Comparison of ENCODE assay signal across 8 mouse cellular contexts in the genomic region with DNA sequence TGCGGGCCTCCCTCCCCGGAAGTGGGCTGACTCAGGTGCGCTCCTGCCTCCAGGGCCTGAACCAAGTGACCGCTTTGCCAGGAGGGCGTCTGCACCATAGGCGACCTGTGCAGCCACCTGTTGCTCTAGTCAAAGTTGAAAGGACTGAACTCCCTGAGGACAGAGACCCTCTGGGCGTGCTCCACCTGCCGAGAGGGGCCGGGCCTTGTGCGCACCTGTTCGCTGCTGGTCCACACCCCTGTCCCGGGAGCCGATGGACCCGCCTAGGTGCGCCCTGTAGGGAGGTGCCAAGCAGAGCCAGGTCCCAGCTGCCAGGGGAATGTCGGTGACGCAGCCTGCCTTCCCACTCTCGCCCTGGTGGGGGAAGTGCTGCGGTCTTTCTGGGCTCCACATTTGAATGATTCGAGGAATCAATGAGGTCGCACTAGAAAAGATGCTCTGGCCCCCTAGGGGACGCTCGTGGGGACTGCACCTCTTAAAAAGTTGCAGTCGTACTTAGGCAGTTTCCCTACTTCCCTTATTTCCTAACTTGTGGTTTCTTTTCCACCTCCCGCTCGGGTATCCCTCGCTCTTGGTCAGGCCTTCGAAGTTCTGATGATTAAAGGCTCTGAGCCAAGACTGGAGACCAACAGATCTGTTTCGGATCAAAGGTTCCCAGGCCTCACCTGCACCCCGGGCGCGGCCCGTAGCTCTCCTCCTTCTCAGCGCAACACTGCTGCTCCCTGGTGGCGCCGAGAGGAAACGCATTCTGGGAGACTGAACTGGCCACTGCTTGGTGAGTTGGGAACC. TPM values are rescaled to one million over a fixed set of nuclear protein-coding genes. Genes with fewer than 3 reads are reported as not detected.
A peak's percentile ranks its signal among the peaks of the same experiment; 100 is the strongest.
DNase-seq lines count a peak whose midpoint lies in the region; ATAC-seq and TF ChIP-seq lines count a peak whose summit lies in the region.

A gene (plus strand): TSS at position 290 of the 789 bp plus-strand sequence.

- peaks cover 7% of the 10 kb centered on the region for H3K4me1 ChIP-seq in erythroblast, embryonic 14.5 days (ENCODE audit: control insufficient read depth)
- peaks cover 10% of the 10 kb centered on the region for H3K4me1 ChIP-seq in heart, embryonic 12.5 days (replicated peaks)
- peaks cover 16% of the 10 kb centered on the region for H3K4me1 ChIP-seq in kidney, embryonic 16.5 days (ENCODE audit: insufficient read depth, low read length)
- H3K4me1 ChIP-seq in liver, embryonic 16.5 days (ENCODE audit: control insufficient read depth, low read depth, low read length): peaks cover 2% of the 10 kb centered on the region; the same call in 1 of the 2 replicates
- peaks cover 10% of the 10 kb centered on the region for H3K4me1 ChIP-seq in neural tube, embryonic 12.5 days
- H3K4me1 ChIP-seq in testis, adult 2 months (ENCODE audit: control insufficient read depth, insufficient read depth, low read length): peaks cover 16% of the 10 kb centered on the region

- H3K27me3 ChIP-seq in erythroblast, embryonic 14.5 days (ENCODE audit: control insufficient read depth): peaks cover 23% of the 10 kb centered on the region
- H3K27me3 ChIP-seq in heart, embryonic 12.5 days (replicated peaks): peaks cover 22% of the 10 kb centered on the region
- peaks cover 8% of the 10 kb centered on the region; the same call in 1 of the 2 replicates for H3K27me3 ChIP-seq in kidney, embryonic 16.5 days (ENCODE audit: insufficient read depth, low read length)
- peaks cover 20% of the 10 kb centered on the region for H3K27me3 ChIP-seq in liver, embryonic 16.5 days (ENCODE audit: control insufficient read depth, insufficient read depth, low read depth, low read length)
- H3K27me3 ChIP-seq in neural tube, embryonic 12.5 days (replicated peaks): peaks cover 17% of the 10 kb centered on the region
- H3K27me3 ChIP-seq in testis, adult 2 months (ENCODE audit: control insufficient read depth, insufficient read depth, low read length): no peaks in the 10 kb centered on the region

- peak within 1 kb of the TSS; percentile 55 for H3K4me3 ChIP-seq in erythroblast, embryonic 14.5 days (replicated peaks)
- H3K4me3 ChIP-seq in heart, embryonic 12.5 days: peak within 1 kb of the TSS; percentile 50
- peak within 1 kb of the TSS; percentile 62 for H3K4me3 ChIP-seq in kidney, embryonic 16.5 days (ENCODE audit: low read length)
- peak within 1 kb of the TSS; percentile 52 for H3K4me3 ChIP-seq in liver, embryonic 16.5 days (ENCODE audit: low read depth, low read length)
- peak within 1 kb of the TSS; percentile 33 for H3K4me3 ChIP-seq in neural tube, embryonic 12.5 days
- peak within 1 kb of the TSS; percentile 83 for H3K4me3 ChIP-seq in testis, adult 2 months (ENCODE audit: control insufficient read depth, low read depth, low read length)

- peak; percentile 36 for DNase-seq in brain, embryonic 18.5 days (ENCODE audit: low read depth, low spot score)

- no peak within 1 kb of the TSS for H3K27ac ChIP-seq in heart, embryonic 12.5 days (ENCODE audit: poor library complexity, severe bottlenecking)
- H3K27ac ChIP-seq in kidney, embryonic 16.5 days (ENCODE audit: low read length): peak within 1 kb of the TSS; percentile 96
- H3K27ac ChIP-seq in liver, embryonic 16.5 days (ENCODE audit: low read length): peak within 1 kb of the TSS; percentile 76
- no peak within 1 kb of the TSS for H3K27ac ChIP-seq in neural tube, embryonic 12.5 days
- H3K27ac ChIP-seq in testis, adult 2 months (ENCODE audit: control insufficient read depth, insufficient read depth, low read depth, low read length): peak within 1 kb of the TSS; percentile 71

- no peak for TF ChIP-seq POLR2A in testis, adult 2 months (IDR thresholded peaks at IDR 0.05; ENCODE audit: control insufficient read depth, low read depth, low read length)

- H3K9ac ChIP-seq in heart, embryonic 12.5 days: peak within 1 kb of the TSS; percentile 64
- peak within 1 kb of the TSS; percentile 72 for H3K9ac ChIP-seq in kidney, embryonic 16.5 days (replicated peaks; ENCODE audit: low read length)
- H3K9ac ChIP-seq in liver, embryonic 16.5 days (ENCODE audit: low read depth, low read length): peak within 1 kb of the TSS; percentile 36
- H3K9ac ChIP-seq in neural tube, embryonic 12.5 days: peak within 1 kb of the TSS; percentile 42

- peak within 1 kb of the TSS; percentile 79 for H3K4me2 ChIP-seq in heart, embryonic 12.5 days
- H3K4me2 ChIP-seq in kidney, embryonic 16.5 days (replicated peaks; ENCODE audit: low read depth, low read length): peak within 1 kb of the TSS; percentile 64
- peak within 1 kb of the TSS; percentile 56 for H3K4me2 ChIP-seq in liver, embryonic 16.5 days (ENCODE audit: low read depth, low read length)
- peak within 1 kb of the TSS; percentile 65 for H3K4me2 ChIP-seq in neural tube, embryonic 12.5 days (replicated peaks)

- peak; percentile 86 for TF ChIP-seq CTCF in testis, adult 2 months (IDR thresholded peaks at IDR 0.05; ENCODE audit: control insufficient read depth, insufficient read depth, insufficient replicate concordance, low read depth, low read length)

- no peaks in the 10 kb centered on the region; the same call in 1 of the 2 replicates for H3K9me3 ChIP-seq in erythroblast, embryonic 14.5 days (ENCODE audit: control insufficient read depth, low read length)
- no peaks in the 10 kb centered on the region for H3K9me3 ChIP-seq in heart, embryonic 12.5 days (replicated peaks)
- H3K9me3 ChIP-seq in kidney, embryonic 16.5 days (ENCODE audit: low read length): no peaks in the 10 kb centered on the region
- no peaks in the 10 kb centered on the region for H3K9me3 ChIP-seq in liver, embryonic 16.5 days (replicated peaks; ENCODE audit: control insufficient read depth, low read length)
- no peaks in the 10 kb centered on the region for H3K9me3 ChIP-seq in neural tube, embryonic 12.5 days

- peaks cover 2% of the 10 kb centered on the region; the same call in 1 of the 2 replicates for H3K36me3 ChIP-seq in erythroblast, embryonic 14.5 days (ENCODE audit: control insufficient read depth)
- no peaks in the 10 kb centered on the region for H3K36me3 ChIP-seq in heart, embryonic 12.5 days
- H3K36me3 ChIP-seq in kidney, embryonic 16.5 days (ENCODE audit: insufficient read depth, low read length): peaks cover under 1% of the 10 kb centered on the region; the same call in 1 of the 2 replicates
- H3K36me3 ChIP-seq in liver, embryonic 16.5 days (ENCODE audit: control insufficient read depth, insufficient read depth): no peaks in the 10 kb centered on the region
- no peaks in the 10 kb centered on the region for H3K36me3 ChIP-seq in neural tube, embryonic 12.5 days
- H3K36me3 ChIP-seq in testis, adult 2 months (ENCODE audit: control insufficient read depth, insufficient read depth, low read length): no peaks in the 10 kb centered on the region

- peak; percentile 94 for ATAC-seq in CD4-positive, CD25-positive, alpha-beta regulatory T cell, adult 4 months
- peak; percentile 74 for ATAC-seq in heart, embryonic 12.5 days (ENCODE audit: insufficient number of reproducible peaks, low FRiP score)
- peak; percentile 96 for ATAC-seq in kidney, embryonic 16.5 days (ENCODE audit: low FRiP score, low TSS enrichment)
- ATAC-seq in liver, embryonic 16.5 days (ENCODE audit: low read depth): peak; percentile 85
- ATAC-seq in neural tube, embryonic 12.5 days (ENCODE audit: low FRiP score, low read depth): peak; percentile 81

- WGBS in heart, embryonic 12.5 days: under 1% methylated on average over 37 of the region's 37 CpGs
- WGBS in kidney, embryonic 16.5 days: under 1% methylated on average over 37 of the region's 37 CpGs
- 2% methylated on average over 37 of the region's 37 CpGs for WGBS in liver, embryonic 16.5 days (ENCODE audit: insufficient replicate concordance)
- WGBS in neural tube, embryonic 12.5 days: under 1% methylated on average over 36 of the region's 37 CpGs

RNA-seq across cellular contexts. Expression of the gene that starts here (rescaled TPM):
- 1 to 10 TPM; 1.2 to 1.5 TPM for polyA plus RNA-seq in CD4-positive, CD25-positive, alpha-beta regulatory T cell, adult 4 months (2017; shearing (Covaris generic))
- not detected in 2 replicates for polyA plus RNA-seq in erythroblast, embryonic 14.5 days (2012)
- 0.53 and 0.60 TPM in 2 replicates for polyA plus RNA-seq in heart, embryonic 12.5 days (2016; fragmentation: Nextera tagmentation; extraction: Ambion mirVana)
- polyA plus RNA-seq in kidney, embryonic 16.5 days (2015; fragmentation: Nextera tagmentation; extraction: Ambion mirVana): 8.0 and 9.0 TPM in 2 replicates
- 3.2 and 3.8 TPM in 2 replicates for polyA plus RNA-seq in liver, embryonic 16.5 days (2015; fragmentation: Nextera tagmentation; extraction: Ambion mirVana)
- polyA plus RNA-seq in neural tube, embryonic 12.5 days (2016; fragmentation: Nextera tagmentation; extraction: Ambion mirVana): 0.42 and 0.46 TPM in 2 replicates
- polyA plus RNA-seq in testis, adult 2 months (2012; rRNA removed): 524 and 525 TPM in 2 replicates

Comparison
In these comparisons a context has a peak if more than half of its experiments do, and no peak if none do; other contexts are left out.
1. RNA of the gene that starts here (polyA plus RNA-seq): 524 to 525 TPM in testis, adult 2 months; 8.0 to 9.0 TPM in kidney, embryonic 16.5 days, 3.2 to 3.8 TPM in liver, embryonic 16.5 days, 1.2 to 1.5 TPM in CD4-positive, CD25-positive, alpha-beta regulatory T cell, adult 4 months, 0.53 to 0.60 TPM in heart, embryonic 12.5 days, 0.42 to 0.46 TPM in neural tube, embryonic 12.5 days and not detected in erythroblast, embryonic 14.5 days; every median in the first group is over 10 times any median in the second.
2. Peak in ATAC-seq, H3K4me3 ChIP-seq, H3K9ac ChIP-seq and H3K4me2 ChIP-seq in heart, embryonic 12.5 days; RNA of the gene not detected or under 1 TPM.
3. Peak in ATAC-seq, H3K4me3 ChIP-seq, H3K9ac ChIP-seq and H3K4me2 ChIP-seq in neural tube, embryonic 12.5 days; RNA of the gene not detected or under 1 TPM.
4. H3K4me3 ChIP-seq: peak in every context shown above with its lines; median percentile 83 in testis, adult 2 months; 62 in kidney, embryonic 16.5 days; 55 in erythroblast, embryonic 14.5 days; 52 in liver, embryonic 16.5 days; 50 in heart, embryonic 12.5 days; 33 in neural tube, embryonic 12.5 days.
5. H3K27ac ChIP-seq: peak in kidney, embryonic 16.5 days (single experiment), liver, embryonic 16.5 days (single experiment) and testis, adult 2 months (single experiment); none in heart, embryonic 12.5 days (single experiment) and neural tube, embryonic 12.5 days (single experiment).
6. Peak in every context shown above with its lines, with median percentiles within 50 percentile points of each other: ATAC-seq, H3K4me2 ChIP-seq and H3K9ac ChIP-seq.